Mouse (Mus musculus) forelimb bud, embryonic 11.5 days (tissue): ENCODE results near the gene Trpm5.

Experiments used
- DNase-seq: peaks from one replicate; pipeline ENCODE4 v3.0.0-alpha.2; 2012; ENCODE audit warnings: low read depth, low spot score

Trpm5 gene

DNA sequence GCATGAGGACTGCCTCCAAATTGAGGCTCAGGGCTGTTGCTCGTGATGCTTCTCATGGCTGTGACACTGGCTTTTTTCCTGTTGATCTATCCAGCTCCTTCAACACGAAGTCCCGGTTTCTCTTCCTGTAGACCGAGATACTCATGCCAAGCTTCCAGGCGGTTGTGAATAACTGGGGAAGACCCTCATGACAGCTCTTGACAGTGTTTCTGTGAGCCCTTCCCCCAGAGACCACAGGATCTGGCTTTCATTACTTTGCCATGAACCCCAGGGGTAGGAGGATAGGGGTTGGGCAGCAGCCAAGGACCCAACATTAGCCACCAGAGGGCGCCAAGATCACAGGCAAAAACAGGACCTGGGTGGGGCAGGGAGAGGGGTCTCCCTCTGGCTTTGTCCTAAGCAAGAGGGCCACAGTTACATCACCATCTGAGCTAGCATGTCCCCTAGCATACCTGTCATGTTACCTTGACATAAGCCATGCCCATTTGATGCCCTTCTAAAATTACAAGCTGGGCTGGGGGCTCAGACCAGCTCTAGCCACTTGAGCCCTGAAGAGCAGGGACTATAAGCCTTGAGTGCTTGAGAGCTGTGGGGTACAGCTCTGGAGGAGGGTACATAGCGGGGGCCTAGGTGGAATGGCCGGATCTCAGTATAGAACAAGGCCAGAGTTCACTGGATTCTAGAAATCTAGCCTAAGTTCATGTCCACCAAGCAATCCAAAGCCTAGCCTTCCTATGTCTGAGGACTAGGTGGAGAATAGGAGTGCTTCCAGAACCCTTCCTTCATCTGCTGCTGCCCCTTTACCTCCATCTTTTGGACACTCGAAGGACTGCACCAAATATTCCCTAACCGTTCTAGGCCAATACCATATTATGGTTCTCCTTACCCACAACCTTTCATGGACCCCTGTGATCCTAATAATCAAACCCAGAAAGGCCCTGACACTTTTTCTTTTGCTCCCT lies at the start of gene Trpm5:
Gene Trpm5, minus strand, starts transcription at position 51 of the 962 bp plus-strand sequence.
- DNase-seq: peak; percentile 77

DNA sequence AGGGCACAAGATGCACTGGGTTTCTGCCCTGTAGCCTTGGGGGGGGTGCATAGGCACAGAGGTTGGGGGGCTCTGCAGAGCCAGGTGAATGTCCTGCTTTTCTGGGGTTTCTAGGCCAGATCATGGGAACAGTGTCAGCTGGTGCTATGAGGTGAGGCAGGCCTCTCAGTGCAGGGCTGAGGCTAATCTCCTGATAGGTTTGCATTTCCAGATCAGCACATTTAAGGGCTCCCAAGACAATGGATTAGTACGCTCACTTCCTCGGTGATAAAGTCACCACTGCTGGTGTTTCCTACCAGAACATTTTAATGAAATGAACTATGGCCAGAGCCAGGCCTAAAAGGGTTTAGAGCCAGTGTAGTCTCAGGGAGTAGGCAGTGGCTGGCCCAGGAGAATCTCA lies 48.2 kb upstream of the Trpm5 start:
- no peak for DNase-seq

DNA sequence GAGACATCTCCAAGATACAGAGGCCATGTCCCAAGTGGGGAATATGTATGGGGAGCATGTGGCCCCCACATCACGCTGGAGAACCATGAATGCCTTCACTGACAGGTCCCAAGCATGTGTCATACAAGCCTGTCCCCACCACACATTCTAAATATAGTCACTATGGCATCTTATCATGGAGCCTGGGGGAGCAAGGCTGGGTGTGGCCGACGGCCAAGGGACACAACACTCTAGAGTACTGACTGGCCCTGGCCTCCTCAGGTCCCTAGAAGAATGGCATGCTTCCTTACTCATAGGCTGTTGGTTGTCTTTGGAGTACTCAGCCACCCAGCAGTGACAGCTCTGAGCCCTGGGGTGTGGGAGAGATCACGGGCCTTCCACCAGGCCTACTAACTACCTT lies 45.5 kb upstream of the Trpm5 start:
- no peak for DNase-seq

DNA sequence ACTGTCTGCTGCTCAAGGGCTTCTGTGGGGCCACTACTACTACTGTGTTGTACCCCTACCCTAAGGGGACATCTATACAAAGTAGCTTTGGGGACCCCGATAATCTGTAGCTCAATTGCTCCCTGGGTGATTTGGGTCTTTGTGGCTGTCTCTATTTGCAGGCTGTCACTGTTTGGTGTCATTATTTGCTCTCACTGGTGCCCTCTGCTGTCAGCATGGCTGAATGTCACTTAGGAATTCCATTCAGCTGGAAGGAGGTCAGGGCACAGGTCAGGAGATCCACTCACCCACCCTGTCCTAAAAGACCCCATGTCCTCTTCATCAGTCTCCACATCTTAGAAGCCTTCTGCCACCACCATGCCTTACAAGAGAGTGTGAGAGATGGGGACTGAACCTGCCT lies 44.3 kb upstream of the Trpm5 start:
- peak; percentile 55 for DNase-seq

DNA sequence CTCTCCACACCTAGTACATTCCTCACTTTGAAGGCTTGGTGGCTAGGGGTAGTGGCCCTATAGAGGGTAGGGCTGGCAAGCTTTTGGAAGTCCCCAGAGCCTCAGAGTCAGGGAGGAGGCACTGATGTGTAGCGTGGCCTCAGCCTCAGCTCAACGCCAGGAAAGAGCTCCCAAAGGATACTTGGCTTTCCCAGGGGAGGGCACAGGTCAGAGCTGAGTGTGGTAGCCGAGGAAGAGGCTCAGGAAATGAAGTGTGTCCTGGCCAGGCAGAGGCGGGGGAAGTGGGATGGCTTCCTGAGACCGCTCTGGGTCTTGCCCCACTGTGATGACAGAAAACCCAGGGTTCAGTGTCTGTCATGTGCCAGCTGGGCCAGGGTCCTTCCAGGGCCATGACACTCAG lies 42.1 kb upstream of the Trpm5 start:
- no peak for DNase-seq

DNA sequence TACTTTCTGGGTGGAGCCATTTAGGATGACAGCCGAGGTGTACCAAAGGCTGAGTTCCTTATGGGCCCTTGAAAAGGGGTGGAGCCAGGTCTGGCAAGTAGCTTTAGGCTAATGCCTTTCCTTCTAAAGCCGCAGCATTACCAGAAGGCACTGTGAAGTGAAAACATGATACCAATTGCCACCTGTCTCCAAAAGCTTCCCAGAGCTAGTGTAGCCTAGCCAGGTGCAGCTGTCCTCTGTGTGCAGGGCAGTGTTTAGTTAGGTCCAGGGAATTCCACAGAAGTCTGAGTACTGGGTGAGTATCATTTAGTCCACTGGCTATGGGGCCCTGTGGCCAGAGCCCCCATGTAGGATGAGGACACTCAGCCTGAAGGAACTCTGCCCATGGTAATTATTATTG lies 41.7 kb upstream of the Trpm5 start:
- DNase-seq: no peak

DNA sequence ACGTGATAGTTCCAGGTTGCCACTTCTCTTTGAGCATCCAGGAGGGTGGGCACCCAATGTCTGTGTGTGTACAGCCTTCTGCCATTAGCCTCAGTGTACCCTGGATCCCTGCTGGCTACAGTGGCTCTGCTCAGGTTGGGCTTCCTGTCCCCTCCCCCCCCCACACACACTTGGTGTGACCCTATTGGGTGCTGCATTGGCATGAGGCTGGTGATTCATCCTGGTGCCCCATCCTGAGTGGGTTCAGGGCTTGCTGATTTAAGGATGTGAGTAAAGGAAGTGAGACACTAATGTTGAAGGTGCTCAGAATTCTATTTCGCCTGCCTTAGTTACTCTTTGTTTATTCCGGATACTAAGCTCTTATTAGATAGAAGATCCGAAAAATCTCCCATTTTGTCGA lies 38.4 kb upstream of the Trpm5 start:
- DNase-seq: no peak

DNA sequence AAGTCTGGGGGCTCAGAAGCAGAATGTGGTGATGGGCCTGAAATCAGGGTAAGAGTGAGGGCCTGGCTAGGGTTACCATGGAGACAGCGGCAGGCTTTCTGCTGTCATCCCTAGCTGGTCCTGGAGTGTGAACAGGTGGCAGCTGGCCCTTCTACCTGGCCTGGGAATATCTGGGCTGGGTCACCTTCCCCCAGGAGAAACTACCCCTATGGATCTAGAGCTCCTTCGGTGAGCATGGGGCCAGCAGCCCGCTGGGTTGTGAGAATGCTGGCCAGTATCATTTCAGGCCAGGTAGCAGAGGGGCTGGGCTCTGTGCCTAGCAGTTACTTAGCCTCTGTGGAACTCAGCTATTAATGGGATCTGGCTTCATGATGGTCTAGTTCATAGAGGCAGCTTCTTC lies 30.5 kb upstream of the Trpm5 start:
- DNase-seq: no peak

DNA sequence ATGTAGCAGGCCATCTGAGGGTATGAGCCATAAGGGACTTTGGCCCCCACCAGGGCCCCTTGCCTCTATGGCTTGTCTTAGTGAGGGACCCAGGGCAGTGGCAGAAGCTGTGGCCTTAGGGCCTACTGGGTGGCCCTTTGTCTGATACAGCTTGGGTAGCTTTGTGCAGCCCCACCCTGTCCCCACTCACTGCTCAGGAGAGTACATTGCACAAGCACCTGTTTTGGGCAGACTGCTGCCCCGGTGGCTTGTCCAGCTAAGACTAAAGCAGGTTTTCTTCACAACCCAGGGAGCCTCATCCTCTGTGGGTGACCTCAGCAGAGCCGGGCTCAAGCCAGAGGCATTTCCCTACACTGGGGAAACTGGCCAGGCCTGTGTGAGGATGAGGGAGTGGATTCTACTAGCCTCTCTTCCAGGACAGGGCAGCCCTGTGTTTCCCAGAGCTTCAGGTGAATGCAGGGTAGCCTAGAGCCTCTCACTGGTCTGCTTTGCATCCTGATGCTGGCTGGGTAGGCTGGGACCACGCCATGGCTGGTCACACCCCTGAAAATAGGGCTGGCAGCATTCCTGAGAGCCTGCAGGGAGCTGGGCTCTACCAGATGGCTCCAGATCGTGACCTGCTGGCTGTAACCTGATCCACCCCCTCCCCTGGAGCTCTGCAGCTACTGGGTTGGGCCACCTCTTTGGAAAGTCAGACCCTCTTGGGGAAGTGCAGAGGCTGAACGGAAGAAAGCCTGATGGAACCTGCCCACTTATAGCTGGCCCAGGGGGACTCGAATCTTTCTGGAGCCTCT lies 29.6 kb upstream of the Trpm5 start:
- peak; percentile 93 for DNase-seq

DNA sequence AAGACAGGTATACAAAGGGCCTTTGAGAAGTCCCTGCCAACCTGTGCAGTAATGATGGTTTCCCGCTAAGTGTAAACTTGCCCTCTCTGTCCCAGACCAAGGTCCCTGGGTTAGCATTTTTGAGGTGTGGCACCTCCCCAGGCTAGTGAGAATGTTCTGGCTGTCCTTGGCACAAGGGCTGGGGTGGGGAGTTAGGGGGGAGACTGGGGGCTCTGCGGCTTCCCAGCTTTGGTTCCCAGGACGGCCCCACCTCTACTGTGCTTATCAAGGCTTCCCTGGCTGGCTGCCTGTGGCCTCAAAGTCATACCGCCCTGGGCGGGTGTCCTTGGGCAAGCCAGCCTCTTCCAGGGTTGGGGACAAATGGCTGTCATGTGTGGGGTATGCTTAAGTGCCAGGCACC lies 27.7 kb upstream of the Trpm5 start:
- DNase-seq: no peak

DNA sequence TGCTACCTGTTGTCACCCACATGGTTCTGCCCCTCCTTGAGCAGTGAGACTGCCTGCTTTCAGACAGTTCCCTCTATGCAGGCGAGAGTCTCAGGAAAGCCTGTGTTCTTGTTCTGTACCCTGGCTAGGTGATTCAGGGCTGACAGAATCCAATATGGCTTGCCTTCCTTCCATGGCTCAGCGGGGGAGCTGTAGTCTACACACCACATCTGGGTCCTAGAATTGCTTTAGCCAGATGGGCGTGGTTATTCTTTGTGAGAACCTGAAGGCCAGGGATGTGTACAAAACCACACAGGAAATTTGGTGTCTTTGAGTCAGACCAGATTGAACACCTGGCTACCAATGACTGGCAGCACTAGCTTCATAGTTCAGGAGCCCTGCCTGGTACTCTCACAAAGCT lies 25.4 kb upstream of the Trpm5 start:
- no peak for DNase-seq

DNA sequence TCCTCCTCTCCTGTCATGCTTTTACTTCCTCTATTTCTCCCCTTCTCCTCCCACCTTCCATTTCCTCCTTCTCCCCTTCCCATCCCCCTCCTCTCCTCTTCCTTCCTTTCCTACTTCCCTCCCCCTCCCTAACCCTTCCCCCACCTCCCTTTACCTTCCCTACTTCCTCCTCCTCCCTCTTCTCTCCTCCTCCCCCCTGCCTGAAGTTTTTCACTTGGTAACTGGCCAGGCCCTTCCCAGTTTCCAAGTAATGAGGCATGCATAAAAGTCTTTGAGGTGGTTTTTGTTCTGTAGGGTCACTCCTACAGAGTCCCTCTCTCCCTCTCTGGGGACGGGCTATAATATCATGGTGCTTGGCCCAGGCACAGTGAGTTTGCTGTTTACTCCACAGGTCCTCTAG lies 25.0 kb upstream of the Trpm5 start:
- no peak for DNase-seq

DNA sequence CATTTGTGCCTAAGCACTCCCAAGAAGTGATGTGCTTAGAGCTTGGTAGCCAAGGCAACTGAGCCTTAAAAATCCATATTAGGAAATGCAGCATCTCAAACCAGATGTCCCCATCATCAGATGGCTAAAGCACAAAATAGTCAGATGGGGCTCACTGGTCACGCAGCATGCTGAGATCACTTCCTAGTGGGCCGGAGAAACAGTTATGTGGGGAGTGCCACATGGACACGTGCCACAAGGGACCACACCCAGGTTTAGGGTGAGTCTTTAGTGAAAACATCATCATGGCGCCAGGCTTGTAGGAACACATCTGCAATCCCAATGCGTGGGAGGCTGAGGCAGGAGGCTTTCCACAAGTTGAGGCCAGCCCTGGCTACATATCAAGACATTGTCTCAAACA lies 22.1 kb upstream of the Trpm5 start:
- DNase-seq: no peak

DNA sequence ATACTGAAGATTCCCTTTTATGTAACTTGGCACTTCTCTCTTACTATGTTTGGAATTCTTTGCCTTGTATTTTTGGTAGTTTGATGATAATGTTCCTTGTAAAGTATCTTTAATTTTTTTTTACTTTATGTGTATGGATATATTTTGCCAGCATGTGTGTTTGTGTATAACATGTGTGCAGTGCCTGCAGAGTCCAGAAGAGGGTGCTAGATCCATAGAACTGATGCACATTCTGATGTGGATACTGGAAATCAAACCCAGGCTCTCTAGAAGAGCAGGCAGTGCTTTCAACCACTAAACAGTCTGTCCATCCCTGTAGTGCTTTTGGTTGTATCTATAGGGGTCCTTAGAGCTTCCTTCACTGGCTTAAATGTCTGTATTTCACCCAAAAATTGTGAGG lies 20.3 kb upstream of the Trpm5 start:
- no peak for DNase-seq

DNA sequence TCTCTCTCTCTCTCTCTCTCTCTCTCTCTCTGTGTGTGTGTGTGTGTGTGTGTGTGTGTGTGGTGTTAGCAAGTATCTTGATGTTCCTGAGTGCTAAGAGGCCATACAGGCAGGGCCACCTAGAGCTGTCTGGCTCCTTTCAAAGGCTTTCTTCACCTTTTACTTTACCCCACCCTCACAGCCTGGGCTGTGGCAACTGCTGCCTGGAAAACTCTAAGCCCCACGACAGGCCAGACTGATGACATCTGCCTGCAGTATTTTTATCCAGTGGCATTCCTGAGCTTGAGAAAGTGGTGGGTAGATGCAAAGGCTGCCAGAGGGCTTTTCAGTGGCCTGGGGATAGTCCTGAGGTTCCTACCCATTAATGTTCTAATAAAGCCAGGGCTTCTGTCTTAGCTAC lies 18.0 kb upstream of the Trpm5 start:
- no peak for DNase-seq

DNA sequence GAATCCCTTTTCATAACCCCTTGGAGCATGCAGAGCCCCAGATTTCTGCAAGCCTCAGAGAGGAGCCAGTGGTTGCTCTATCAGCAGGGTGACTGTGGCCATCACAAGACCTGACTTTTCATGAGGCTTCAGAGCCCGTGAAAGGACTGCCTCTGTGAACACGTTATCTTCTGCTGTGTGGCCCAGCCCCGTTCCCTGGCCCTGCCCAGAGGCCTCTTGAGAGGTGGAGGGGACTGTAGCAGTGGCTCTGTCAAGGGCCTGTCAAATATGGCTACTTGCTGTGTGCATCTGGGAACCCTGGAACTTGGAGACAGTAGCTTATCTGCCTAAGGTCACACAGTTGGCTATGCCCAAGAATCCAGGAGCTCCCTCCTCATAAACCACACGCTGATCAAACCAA lies 17.3 kb upstream of the Trpm5 start:
- DNase-seq: no peak

DNA sequence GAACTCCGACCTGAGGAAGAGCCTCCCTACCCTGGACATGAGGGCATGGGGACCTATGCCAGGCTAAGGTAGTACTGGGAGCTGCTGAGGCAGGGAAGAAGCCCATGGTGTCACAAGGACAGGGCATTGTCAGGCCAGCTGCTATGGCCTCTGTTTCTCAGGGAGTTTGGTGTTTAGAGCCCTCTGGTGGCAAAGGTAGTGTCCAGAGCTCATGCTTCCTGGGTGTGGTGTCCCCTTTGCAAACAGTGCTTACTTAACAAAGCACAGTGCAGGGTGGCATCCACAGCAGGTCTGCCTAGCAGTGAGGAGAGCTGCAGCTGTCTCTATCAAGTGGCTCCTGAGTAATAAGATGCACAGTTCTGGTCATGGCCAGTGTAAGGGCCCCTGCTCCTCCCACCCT lies 16.4 kb upstream of the Trpm5 start:
- DNase-seq: no peak

DNA sequence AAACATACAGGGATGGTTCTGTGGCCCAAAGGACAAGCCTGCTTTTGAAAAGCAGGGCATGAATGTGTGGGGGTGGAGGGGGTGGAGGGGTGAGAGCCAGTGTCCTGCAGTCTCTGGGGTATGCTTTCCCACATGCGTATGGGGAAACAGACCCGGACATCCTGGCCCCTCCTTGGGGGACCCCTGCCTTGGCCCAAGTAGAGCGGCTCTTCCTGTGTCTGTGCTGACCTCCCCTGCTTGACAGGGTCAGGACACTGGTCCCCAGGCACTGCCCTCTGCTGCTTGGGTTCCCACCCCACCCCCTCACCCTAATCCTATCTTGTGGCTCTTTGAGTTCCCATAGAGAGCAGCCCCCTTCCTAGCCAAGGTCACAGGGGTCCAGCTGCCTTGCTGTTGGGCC lies 15.3 kb upstream of the Trpm5 start:
- no peak for DNase-seq

DNA sequence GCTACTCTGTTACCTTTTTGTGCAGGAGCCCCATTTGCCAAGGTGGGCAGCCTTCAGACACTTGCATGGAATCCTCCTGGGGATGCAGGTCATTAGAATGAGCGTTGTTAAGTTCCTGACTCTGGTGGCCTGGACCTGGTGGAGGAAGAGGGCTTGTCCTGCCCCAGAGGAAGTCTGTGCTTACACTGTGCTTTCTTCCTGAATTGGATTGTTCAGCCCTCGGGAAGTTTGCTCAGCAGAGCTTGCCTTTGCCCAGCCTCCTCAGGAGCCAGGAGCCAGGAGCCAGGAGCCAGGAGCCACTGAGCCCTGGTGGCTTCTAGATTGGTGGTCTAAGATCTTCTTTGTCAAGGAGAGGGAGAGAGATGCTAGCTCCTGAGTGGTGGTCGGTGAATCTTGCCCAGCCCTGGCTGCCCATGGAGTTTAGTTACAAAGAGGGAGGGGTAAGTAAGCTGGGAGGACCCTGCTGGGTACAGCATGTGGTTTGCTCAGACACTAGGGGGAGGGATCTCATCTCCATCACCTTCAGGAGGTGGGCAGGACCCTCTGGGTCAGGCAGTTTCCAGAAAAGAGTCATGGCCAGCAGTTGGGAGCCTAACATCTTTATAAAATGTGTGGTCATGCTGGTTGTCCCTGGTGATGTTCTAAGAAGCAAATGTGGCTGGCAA lies 14.7 kb upstream of the Trpm5 start:
- DNase-seq: no peak

DNA sequence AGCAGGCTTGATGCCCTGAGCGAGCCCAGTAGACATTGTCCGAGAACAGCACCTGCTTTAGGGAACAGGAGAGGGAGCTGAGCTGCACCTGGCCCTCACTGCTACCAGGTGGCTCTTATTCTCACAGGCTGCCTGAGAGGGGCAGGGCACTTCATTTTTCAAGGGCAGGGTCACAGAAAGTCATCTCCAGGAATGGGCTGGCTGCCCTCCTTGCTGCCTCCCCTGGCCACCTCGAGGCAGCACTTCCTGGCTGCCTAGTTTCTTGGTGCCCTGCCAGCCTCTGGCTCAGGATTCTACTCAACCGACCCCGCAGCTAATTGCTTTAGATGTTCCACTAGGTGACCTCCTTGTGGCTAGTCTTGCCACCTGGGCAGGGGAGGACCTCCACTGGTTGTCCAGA lies 13.8 kb upstream of the Trpm5 start:
- no peak for DNase-seq

DNA sequence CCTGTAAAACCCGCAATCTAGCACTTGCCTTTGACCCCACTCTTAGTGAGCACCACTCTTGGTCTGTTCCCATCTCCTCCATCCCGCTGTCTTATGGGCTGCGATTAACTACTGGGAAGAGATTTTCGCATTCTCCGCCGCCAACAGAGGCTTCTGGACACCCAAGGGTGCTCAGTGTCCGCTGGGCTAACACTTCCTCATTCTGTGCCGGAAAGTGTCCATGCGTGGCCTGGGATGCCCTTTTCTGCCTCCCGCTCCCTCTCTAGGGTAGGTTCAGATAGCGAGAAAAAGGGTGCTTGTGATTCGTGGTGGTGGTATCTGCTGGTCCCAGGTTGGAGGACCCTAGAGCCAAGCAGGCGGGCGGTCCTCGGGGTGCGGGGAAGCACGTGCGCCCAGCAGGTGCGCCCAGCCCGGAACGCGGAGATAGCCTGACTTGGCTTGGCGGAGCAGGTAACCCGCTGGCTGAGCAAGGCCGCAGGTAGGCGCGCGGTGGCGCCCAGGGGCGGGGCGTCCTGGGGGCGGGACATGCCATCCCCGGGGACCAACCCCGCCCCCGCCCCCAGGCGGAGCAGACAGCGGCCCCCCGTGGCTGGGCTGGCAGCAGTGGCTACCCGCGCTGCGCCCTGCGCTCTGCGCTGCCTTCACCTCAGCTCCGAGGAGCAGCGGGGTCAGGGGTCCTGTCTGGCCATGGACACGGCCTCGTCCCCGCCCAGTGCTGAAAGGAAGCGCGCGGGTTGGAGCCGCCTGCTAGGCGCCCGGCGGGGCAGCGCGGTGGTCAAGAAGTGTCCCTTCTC lies 12.4 kb upstream of the Trpm5 start:
- DNase-seq: no peak

DNA sequence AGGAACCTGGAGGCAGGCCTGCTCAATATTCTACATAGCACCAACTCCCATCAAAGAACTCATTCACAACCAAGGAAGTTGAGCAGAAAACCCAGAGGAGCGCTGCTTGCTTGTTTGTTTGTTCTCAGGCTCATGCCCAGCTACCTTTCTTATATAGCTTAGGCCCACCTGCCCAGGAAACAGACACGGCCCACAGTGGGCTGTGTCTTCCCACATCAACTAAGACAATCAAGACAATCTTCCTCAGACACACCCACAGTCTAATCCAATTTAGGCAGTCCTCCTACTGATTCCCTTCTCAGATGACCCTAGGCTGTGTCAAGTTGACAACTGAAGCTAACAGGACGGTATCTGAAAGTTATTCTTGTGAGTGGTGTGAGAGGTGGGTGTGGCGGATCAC lies 11.6 kb upstream of the Trpm5 start, which contains the start of gene Kcnq1:
Gene Kcnq1, plus strand, starts transcription at position 301 of the 400 bp plus-strand sequence.
- no peak for DNase-seq
